Mouse (Mus musculus) cerebellum, postnatal 10 days (tissue): ENCODE data around the gene Vps9d1.
"Not testable (repeated sequence)": the region's sequence is repeated elsewhere in the genome, so short reads cannot be mapped to it uniquely, and the experiment has no call there.

Experiments used
- DNase-seq, 2 experiments: peaks; one replicate each; pipeline ENCODE4 v3.0.0; 2021; ENCODE audit warnings: mixed read lengths in 2 of 2

The Vps9d1 gene

DNA sequence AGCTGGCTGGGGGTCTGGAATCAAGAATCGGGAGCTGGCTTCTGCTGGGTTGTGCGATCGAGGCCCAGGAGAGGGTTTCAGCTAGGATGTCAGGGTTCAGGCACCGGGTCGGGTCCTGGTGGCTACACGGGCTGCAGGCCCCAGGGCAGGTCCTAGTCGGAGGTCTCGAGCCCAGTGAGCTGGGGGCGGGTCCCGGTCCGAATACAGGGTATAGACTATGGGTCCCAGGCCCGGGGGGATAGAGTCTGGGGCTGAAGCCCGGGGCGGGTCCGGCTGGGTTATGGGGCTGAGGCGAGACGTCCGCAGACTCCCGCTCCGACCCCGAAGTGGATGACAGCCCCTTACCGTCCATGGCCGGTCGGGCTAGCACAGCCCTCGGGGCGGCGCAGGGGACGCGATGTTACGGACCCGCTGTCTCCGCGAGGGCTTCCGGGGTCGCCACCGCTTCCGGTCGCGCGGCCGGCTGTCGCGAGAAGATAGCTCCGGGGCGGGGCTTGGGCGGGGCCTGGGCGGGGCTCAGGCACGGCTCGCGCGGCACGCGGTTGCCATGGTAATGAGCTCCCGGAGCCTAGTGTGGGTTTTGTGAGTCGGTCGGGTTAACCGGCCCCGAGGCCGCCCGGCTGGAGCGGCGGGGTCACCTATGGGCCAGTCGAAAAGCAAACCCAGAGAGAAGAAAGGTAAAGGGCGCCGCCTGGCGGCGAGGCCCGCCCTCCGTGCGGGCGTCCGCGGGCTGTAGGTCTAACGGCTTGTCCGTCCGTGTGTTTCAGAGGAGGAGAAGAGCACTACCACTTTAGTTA is 41.6 kb downstream of the Vps9d1 start, which contains the start of the genes Chmp1a and Spata33:
TSS of gene Chmp1a (minus strand) at position 443 of the 797 bp plus-strand sequence.
TSS of gene Spata33 (plus strand) at position 512 of the 797 bp plus-strand sequence.
- peak; percentile 96 for DNase-seq

DNA sequence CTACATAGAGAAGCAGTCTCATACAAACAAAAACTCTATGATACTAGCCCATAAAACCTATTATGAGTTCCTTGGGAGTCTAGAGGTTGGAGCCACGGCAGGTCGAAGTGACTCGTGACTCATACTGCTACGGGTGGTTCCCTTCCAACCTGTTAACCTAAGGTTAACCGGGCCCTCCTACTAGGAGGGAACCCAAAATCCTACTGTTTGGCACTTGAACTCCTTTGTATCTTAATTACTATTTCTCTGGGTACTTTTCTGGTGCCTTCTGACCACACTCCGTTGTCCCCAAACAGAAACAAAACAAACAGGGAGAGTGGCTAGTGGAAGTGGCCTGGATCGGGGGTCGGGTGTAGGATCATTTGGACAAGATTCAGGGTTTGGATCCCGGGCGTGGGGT is 42.3 kb downstream of the Vps9d1 start:
- no peak for DNase-seq

DNA sequence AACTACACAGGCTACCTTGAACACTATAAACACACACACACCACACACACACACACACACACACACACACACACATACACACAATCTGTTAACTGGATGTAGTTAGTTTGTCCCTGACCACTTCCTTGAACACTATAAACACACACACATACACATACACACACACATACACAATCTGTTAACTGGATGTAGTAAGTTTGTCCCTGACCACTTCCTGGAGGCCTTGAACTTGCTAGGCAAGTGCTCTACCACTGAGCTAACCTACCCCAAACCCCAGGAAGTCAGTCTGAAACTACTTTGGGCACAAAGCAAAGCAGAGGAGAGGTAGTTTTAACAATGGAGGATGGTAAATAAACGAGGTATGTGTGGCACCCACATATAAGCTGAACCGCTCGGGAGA is 50.6 kb downstream of the Vps9d1 start:
- DNase-seq, result no peak

DNA sequence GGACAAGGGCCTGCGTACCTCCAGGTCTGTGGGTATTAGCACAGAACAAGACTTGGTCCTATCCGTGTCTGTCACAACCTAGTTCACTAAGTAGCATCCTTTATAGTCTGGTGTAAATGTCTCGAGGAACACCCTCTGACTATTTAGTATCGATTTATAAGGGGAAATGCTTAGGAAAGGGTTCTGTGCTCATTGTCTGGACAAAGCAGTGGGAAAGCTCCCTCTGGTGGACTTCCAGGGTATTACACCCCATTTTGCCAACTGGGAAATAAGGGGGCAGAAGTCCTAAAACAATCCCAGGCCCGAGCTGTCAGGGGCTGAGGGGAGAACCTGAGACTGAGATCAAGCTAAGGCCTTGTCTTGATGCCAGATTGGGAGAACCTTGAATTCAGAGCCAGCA is 51.9 kb downstream of the Vps9d1 start:
- DNase-seq, result peak; percentile 90 to 94

DNA sequence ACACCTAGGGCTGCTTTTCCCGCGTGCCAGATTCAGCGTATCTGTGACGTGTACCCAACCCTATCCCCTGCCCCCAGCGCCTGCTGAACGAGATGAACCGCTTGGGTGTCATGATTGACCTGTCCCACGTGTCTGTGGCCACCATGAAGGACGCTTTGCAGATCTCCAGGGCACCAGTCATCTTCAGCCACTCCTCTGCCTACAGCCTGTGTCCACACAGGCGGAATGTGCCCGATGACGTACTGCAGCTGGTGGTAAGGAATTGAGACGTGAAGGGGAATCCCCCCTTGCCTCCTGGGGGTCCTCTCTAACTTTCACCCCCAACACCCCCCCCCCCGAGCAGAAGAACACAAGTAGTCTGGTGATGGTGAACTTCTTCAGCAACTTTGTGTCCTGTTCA is 54.3 kb downstream of the Vps9d1 start:
- no peak for DNase-seq

DNA sequence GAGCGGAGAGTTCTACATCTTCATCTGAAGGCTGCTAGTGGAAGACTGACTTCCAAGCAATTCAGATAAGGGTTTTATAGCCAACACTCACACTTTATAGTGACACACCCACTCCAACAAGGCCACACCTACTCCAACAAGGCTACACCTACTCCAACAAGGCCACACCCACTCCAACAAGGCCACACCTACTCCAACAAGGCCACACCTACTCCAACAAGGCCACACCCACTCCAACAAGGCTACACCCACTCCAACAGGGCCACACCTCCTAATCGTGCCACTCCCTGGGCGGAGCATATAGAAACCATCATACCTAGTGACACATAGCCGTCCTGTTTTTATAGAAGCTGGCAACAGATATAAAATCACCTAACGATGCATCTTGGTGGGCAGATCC is 57.1 kb downstream of the Vps9d1 start:
- not testable (repeated sequence) for DNase-seq

DNA sequence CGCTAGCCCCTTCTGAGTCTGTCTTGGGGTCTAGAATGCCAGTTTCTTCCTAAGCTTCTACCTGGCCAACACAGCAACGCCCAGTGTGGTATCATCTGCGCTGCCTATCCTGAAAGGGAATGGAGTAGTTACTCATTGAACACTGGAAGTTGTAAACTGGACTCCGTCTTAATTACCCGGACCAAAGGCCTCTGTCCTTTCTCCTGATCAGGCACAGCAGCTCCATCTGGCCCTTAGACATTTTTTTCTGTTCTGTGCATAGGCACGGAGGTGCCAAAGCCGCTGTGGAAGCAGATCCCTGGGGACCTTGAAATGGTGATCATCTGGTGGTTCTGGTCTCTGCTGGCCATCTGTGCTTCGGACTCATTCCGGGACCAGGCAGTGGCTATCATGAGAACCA is 60.4 kb downstream of the Vps9d1 start:
- DNase-seq, result no peak
